Mouse (Mus musculus) layer of hippocampus, adult 18-20 months (tissue): ENCODE data around the gene Gm48551. TPM values are rescaled to one million over a fixed set of nuclear protein-coding genes. Genes with fewer than 3 reads are reported as not detected.

Experiments used
- DNase-seq, 2 experiments: peaks; one replicate each; pipeline ENCODE4 v3.0.0; 2022; ENCODE audit warnings: low spot score in 2 of 2
- microRNA-seq, 2 experiments: library from miRNA; unstranded; fragments of <30 nt; microRNA quantifications; one replicate each; pipeline ENCODE4 v1.2.0; 2021
- total RNA-seq, 2 experiments: library from RNA; stranded (reverse); gene quantifications; 2 replicates each; pipeline ENCODE4 v1.2.3; 2021

The Gm48551 gene
- total RNA-seq, 2 experiments from 2014 or later = 4.1 to 4.8 TPM

DNA sequence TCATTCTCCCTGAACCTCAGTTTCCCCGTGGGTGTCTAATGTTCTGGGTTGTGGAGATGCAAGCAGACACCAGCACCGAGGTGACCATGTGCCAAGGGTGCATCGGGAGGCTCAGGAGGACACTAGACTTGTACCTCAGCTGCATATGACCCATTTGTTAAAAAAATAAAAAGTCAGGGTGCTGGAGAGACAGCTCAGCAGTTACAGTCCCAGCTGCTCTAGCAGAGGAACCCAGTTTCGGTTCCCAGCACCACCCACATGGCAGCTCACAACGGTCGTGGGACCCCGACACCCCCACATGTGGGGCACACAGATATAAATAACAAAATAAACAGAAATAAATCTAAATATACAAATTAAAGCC lies 44.2 kb downstream of the Gm48551 start:
- peak in 1 of 2 experiments; percentile 3 for DNase-seq

DNA sequence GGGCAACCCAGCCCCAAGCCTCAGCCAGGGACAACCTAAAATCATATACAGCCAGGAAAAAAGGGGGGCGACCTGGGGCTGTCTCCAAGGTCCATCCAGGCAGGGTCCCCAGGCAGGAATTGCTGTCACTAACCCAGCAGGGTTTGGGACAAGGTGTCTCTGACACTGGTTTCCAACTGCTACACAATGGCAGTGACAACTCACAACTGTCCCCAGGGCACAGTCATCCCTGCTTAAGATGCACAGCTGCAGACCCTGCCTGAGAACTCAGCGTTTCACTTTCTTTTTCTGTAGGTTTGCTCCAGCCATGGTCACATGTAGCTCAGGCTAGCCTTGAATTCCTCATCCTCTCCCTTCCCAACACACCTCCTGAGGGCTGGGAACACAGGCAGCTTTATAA lies 44.8 kb downstream of the Gm48551 start:
- DNase-seq = peak in 1 of 2 experiments; percentile 1

DNA sequence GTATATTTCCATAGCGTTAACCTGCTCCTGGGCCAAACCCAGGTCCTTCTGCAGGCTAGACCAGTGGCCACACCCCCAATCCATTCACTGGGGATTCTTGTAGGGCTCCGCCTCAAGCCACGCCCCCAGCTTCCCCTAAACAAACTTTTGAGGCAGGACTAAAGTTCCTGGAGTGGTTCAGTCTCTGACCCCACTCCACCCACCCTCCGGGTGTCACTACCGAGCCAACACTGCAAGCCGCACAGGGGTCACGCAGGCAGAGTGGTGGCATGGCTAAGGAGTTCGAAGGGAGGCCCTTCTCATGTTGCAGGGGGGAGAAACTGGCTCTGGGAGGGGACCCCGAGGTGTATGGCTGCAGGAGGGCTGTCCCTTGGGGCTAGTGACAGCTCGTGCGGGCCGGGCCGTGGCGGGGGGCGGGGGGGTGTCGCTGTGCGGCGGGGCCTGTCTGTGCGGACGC lies 45.4 kb downstream of the Gm48551 start:
- DNase-seq = peak in 1 of 2 experiments; percentile 75

- DNase-seq = peak; percentile 72 to 81
These were observed 46.0 kb downstream of the Gm48551 start for GRCm38 (mm10) chr10:81430141-81430830.

- peak; percentile 73 to 76 for DNase-seq
These were observed 46.7 kb downstream of the Gm48551 start for GRCm38 (mm10) chr10:81430831-81431525.

- DNase-seq = peak in 1 of 2 experiments; percentile 53
These were observed 47.4 kb downstream of the Gm48551 start for GRCm38 (mm10) chr10:81431526-81432168.

DNA sequence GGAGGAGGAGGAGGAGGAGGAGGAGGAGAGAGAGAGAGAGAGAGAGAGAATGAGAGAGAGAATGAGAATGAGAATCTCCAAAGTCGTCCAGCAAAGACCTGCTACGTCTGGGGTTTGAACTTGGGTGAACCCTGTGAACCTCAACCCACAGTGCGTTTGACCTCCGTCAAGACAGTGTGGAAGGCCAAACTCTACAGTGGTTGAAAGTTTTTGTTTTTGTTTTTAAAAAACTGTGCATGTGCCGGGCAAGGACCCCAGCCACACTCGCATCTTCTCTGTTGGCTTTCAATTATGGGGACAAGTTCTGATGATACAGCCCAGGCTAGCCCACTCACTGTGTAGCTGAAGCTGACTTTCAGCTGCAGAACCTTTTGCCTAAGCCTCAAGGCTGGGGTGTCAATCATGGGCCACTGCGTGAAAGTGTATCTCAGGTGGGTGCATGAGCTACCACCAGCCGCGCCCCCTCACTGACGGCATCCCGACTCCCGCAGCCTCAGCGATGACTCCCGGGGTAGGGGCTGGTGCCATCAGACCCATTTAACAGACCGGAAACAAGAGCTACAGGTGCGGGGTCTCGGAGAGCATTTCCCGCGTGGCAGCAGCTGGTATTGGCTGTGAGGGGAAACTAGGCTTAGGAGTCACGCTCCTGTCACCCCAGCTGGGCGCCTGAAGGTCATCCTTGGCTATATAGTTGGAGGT lies 48.1 kb downstream of the Gm48551 start:
- DNase-seq = no peak

GRCm38 (mm10) chr10:81432868-81433262 lies 48.6 kb downstream of the Gm48551 start:
- DNase-seq = peak; percentile 91 to 97

- DNase-seq = peak in 1 of 2 experiments; percentile 31
These were observed 49.4 kb downstream of the Gm48551 start for GRCm38 (mm10) chr10:81433541-81434289.

- peak in 1 of 2 experiments; percentile 3 for DNase-seq
These were observed 50.3 kb downstream of the Gm48551 start for GRCm38 (mm10) chr10:81434361-81435263.

GRCm38 (mm10) chr10:81435436-81435835 lies 51.2 kb downstream of the Gm48551 start:
- peak in 1 of 2 experiments; percentile 88 for DNase-seq

GRCm38 (mm10) chr10:81441019-81441418 lies 56.8 kb downstream of the Gm48551 start:
- no peak for DNase-seq

Small RNA genes within 50 kb of the gene (microRNA-seq; reads per million reads assigned to microRNA genes)
- gene Mir1191b = 0 reads per million in 2 experiments
- gene Mir6913 = 1.7 to 2.5 reads per million in 2 experiments

Other genes with a start within 250 kb of the Gm48551 start
- gene Zbtb7a, start 249.2 kb upstream of the Gm48551 start, total RNA-seq = 100 to 1,000 TPM; 122 to 126 TPM
- 10 to 100 TPM; 27.5 to 30.8 TPM for gene Pias4, start 216.5 kb upstream of the Gm48551 start, total RNA-seq
- gene Eef2, start 207.8 kb upstream of the Gm48551 start, total RNA-seq = 100 to 1,000 TPM; 907 to 934 TPM
- gene Dapk3, start 201.5 kb upstream of the Gm48551 start, total RNA-seq = 10 to 100 TPM; 71.9 to 76.4 TPM
- gene 4930442H23Rik, start 200.6 kb upstream of the Gm48551 start, total RNA-seq = not detected
- gene Nmrk2, start 182.4 kb upstream of the Gm48551 start, total RNA-seq = under 1 TPM; 0.23 to 0.27 TPM
- 100 to 1,000 TPM; 150 to 155 TPM for gene Atcay, start 153.6 kb upstream of the Gm48551 start, total RNA-seq
- gene Zfr2, start 151.3 kb upstream of the Gm48551 start, total RNA-seq = 10 to 100 TPM; 57.6 to 63.6 TPM
- 100 to 1,000 TPM; 204 to 214 TPM for gene Matk, start 131.5 kb upstream of the Gm48551 start, total RNA-seq
- 10 to 100 TPM; 36.9 to 40.4 TPM for gene Mrpl54, start 117.5 kb upstream of the Gm48551 start, total RNA-seq
- 10 to 100 TPM; 39.3 to 40.9 TPM for gene Apba3, start 117.5 kb upstream of the Gm48551 start, total RNA-seq
- gene Tjp3, start 92.9 kb upstream of the Gm48551 start, total RNA-seq = 1 to 10 TPM in 1 of 2 experiments, under 1 TPM in 1; 0.62 to 1.7 TPM
- 100 to 1,000 TPM; 303 to 304 TPM for gene Pip5k1c, start 91.5 kb upstream of the Gm48551 start, total RNA-seq
- 10 to 100 TPM; 31.1 to 31.2 TPM for gene Cactin, start 63.4 kb upstream of the Gm48551 start, total RNA-seq
- gene Tbxa2r, start 55.7 kb upstream of the Gm48551 start, total RNA-seq = 1 to 10 TPM in 1 of 2 experiments, under 1 TPM in 1; 0.74 to 1.0 TPM
- gene Gipc3, start 41.2 kb upstream of the Gm48551 start, total RNA-seq = 1 to 10 TPM; 1.8 TPM
- gene Hmg20b, start 34.0 kb upstream of the Gm48551 start, total RNA-seq = 10 to 100 TPM; 32.4 to 37.0 TPM
- gene Mfsd12, start 27.0 kb upstream of the Gm48551 start, total RNA-seq = 10 to 100 TPM; 42.2 to 44.4 TPM
- 1 to 10 TPM; 1.6 to 2.0 TPM for gene 4930404N11Rik, start 18.6 kb upstream of the Gm48551 start, total RNA-seq
- 10 to 100 TPM; 70.8 to 72.5 TPM for gene Fzr1, start 6.0 kb upstream of the Gm48551 start, total RNA-seq
- 10 to 100 TPM; 82.0 to 82.9 TPM for gene Dohh, start within 50 bp of the Gm48551 start, total RNA-seq
- gene Gm48552, start 4.5 kb downstream of the Gm48551 start, total RNA-seq = 1 to 10 TPM; 4.2 to 6.9 TPM
- 1 to 10 TPM; 1.8 to 2.4 TPM for gene Smim24, start 8.6 kb downstream of the Gm48551 start, total RNA-seq
- gene Nfic, start 71.2 kb downstream of the Gm48551 start, total RNA-seq = 10 to 100 TPM; 54.2 to 54.7 TPM
- 100 to 1,000 TPM; 268 TPM for gene Celf5, start 98.2 kb downstream of the Gm48551 start, total RNA-seq
- 10 to 100 TPM; 77.5 to 87.4 TPM for gene Ncln, start 111.9 kb downstream of the Gm48551 start, total RNA-seq
- gene S1pr4, start 115.7 kb downstream of the Gm48551 start, total RNA-seq = under 1 TPM; 0.53 to 0.94 TPM
- gene Gna15, start 139.8 kb downstream of the Gm48551 start, total RNA-seq = 1 to 10 TPM; 3.9 to 4.4 TPM
- 100 to 1,000 TPM; 124 to 126 TPM for gene Gna11, start 160.7 kb downstream of the Gm48551 start, total RNA-seq
- gene Aes, start 175.0 kb downstream of the Gm48551 start, total RNA-seq = 100 to 1,000 TPM; 765 to 778 TPM
- gene Tle2, start 190.1 kb downstream of the Gm48551 start, total RNA-seq = 10 to 100 TPM; 31.6 to 31.8 TPM
- 1 to 10 TPM; 2.6 to 4.1 TPM for gene Tle6, start 216.6 kb downstream of the Gm48551 start, total RNA-seq
- 1 to 10 TPM; 3.6 to 3.8 TPM for gene BC025920, start 221.8 kb downstream of the Gm48551 start, total RNA-seq
- gene Sirt6, start 243.3 kb downstream of the Gm48551 start, total RNA-seq = 10 to 100 TPM; 24.8 to 26.7 TPM
- gene Ankrd24, start 244.1 kb downstream of the Gm48551 start, total RNA-seq = 10 to 100 TPM; 36.9 to 37.8 TPM